Mouse (Mus musculus) kidney, embryonic 16.5 days (tissue): ENCODE measurements at regions not wholly inside any gene's neighbourhood (a gene's known extent, or its start where the extent isn't known, plus 50 kb on each side); places are given as distances from the start of the nearest gene placed in this dataset.
A peak's percentile ranks its signal among the peaks of the same experiment; 100 is the strongest.

Experiments
- ATAC-seq: fragments of 200-750 bp; cut with Nextera tagmentation; 2 replicates; pipeline ENCODE4 v1.8.0; 2017; ENCODE audit warnings: moderate TSS enrichment; ENCODE audit not compliant: low FRiP score, low TSS enrichment
- H3K27ac ChIP-seq: fragments of 300-500 bp; sonication (generic); 2 replicates; pipeline ENCODE4 v1.5.1; 2014; ENCODE audit warnings: low read length
- H3K27me3 ChIP-seq: fragments of 300-500 bp; sonication (generic); 2 replicates; pipeline ENCODE4 v1.6.1; 2014; ENCODE audit warnings: low read length, control low read depth, mixed read lengths; ENCODE audit not compliant: insufficient read depth
- H3K36me3 ChIP-seq: fragments of 300-500 bp; sonication (generic); 2 replicates; pipeline ENCODE4 v1.6.1; 2014; ENCODE audit warnings: low read length, control low read depth, mixed read lengths; ENCODE audit not compliant: insufficient read depth
- H3K4me1 ChIP-seq: fragments of 300-500 bp; sonication (generic); 2 replicates; pipeline ENCODE4 v1.6.1; 2014; ENCODE audit warnings: low read length, control low read depth, mixed read lengths; ENCODE audit not compliant: insufficient read depth
- H3K4me2 ChIP-seq: fragments of 300-500 bp; sonication (generic); replicated peaks from 2 replicates; pipeline ENCODE4 v1.6.1; 2014; ENCODE audit warnings: low read depth, low read length
- H3K4me3 ChIP-seq: fragments of 300-500 bp; sonication (generic); 2 replicates; pipeline ENCODE4 v1.5.1; 2014; ENCODE audit warnings: mild to moderate bottlenecking, low read length
- H3K9ac ChIP-seq: fragments of 300-500 bp; sonication (generic); replicated peaks from 2 replicates; pipeline ENCODE4 v1.6.1; 2014; ENCODE audit warnings: low read length
- H3K9me3 ChIP-seq: fragments of 300-500 bp; sonication (generic); 2 replicates; pipeline ENCODE4 v1.6.1; 2016; ENCODE audit warnings: low read length, control low read depth
- WGBS: fragments of 180-500 bp; shearing (Covaris S2); extraction: QIAGEN DNeasy Blood & Tissue Kit; methylation state at CpG from one replicate; pipeline ENCODE4 v1.1.7; 2014; 5-methylcytosine and 5-hydroxymethylcytosine counted together

DNA sequence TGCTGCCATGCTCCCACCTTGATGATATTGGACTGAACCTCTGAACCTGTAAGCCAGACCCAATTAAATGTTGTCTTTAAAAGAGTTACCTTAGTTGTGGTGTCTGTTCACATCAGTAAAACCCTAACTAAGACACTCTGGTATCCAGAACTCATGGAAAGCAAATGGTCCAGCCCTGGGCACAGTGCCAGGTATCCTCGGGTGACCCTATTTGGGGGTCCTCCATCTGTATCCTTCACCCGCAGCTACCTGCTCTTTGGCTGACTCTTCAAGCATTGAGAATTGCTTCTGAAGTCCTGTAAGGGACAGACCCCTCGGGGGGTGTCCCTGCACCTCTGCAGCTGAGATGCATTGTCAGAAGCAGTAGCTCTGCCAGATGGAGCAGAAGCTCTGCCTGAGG, 102.4 kb downstream of the Gadd45g start:
- ATAC-seq = no peak
- Histone ChIP-seq H3K4me3 (no peak overlapping the region), H3K4me1 (peaks cover 20% of the 10 kb centered on the region; the same call in 1 of the 2 replicates), H3K36me3 (no peaks in the 10 kb centered on the region), H3K9ac (no peak overlapping the region), H3K27me3 (no peaks in the 10 kb centered on the region), H3K27ac (no peak overlapping the region), H3K4me2 (no peak overlapping the region), H3K9me3 (no peaks in the 10 kb centered on the region)
- WGBS = 78% methylated on average over 3 of the region's 3 CpGs

DNA sequence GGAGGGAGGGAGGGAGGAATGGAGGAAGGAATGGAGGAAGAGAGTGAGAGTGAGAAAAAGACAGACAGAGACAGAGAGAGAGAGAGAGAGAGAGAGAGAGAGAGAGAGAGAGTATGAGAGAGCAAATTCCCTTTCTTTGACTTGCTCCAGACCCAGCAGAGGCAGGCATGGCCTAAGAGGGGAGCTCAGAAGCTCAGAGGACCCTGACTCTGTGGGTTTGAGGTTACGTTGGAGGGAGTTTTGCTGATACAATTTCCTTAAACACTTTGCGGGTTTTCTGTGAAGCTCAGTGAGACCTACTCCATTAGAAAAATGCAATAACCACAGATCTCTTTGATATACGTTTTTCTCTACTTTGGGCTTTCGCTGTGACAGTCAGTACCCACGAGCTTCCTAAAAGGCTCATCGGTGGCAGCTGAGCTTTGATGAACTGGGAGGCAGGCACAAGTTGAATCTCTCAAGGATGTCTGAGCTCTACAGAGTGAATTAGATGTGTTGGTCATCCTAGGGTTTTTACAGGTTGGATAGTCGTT, 105.1 kb downstream of the Gadd45g start:
- H3K4me1 ChIP-seq = peaks cover 12% of the 10 kb centered on the region
- H3K36me3 ChIP-seq = no peaks in the 10 kb centered on the region
- no peak overlapping the region for H3K27ac ChIP-seq
- H3K4me2 ChIP-seq = no peak overlapping the region
- no peaks in the 10 kb centered on the region for H3K9me3 ChIP-seq
- no peaks in the 10 kb centered on the region for H3K27me3 ChIP-seq
- no peak overlapping the region for H3K4me3 ChIP-seq
- no peak for ATAC-seq
- no peak overlapping the region for H3K9ac ChIP-seq
- 86% methylated on average over 7 of the region's 7 CpGs for WGBS

- Histone ChIP-seq H3K4me2 (no peak overlapping the region), H3K36me3 (no peaks in the 10 kb centered on the region), H3K9ac (no peak overlapping the region), H3K4me3 (no peak overlapping the region), H3K27me3 (no peaks in the 10 kb centered on the region), H3K9me3 (no peaks in the 10 kb centered on the region), H3K4me1 (peaks cover 12% of the 10 kb centered on the region), H3K27ac (no peak overlapping the region)
- 30% methylated on average over 4 of the region's 4 CpGs for WGBS
- ATAC-seq = peak; percentile 33; the same call in 1 of the 2 replicates
Measured at GRCm38 (mm10) chr13:51953084-51953483, 106.6 kb downstream of the Gadd45g start.

GRCm38 (mm10) chr13:51953569-51953968, 107.1 kb downstream of the Gadd45g start:
- Histone ChIP-seq H3K9ac (no peak overlapping the region), H3K27ac (no peak overlapping the region), H3K27me3 (no peaks in the 10 kb centered on the region), H3K9me3 (no peaks in the 10 kb centered on the region), H3K4me1 (peaks cover 12% of the 10 kb centered on the region), H3K36me3 (no peaks in the 10 kb centered on the region), H3K4me3 (no peak overlapping the region), H3K4me2 (no peak overlapping the region)
- ATAC-seq = 0 out of 2 replicates have a peak, but pooled peaks have one; percentile 14
- WGBS = 27% methylated on average over 8 of the region's 8 CpGs

DNA sequence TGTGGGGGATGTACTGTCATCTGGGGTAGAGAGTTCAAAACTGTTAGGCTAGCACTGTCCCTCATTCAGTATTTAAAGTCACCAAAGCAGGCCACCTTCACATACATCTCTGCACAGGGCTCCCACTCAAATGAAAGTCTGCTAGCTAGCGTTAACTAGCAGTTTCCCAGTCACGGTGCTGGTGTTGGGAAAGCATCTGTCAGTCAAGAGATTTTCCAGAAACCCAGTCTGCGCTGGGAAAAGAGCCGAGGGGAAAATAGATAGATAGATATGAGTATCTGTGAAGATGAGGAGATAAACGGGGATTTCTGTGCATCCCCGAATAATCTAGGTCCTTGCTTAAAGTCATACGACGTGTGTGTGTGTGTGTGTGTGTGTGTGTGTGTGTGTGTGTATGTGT, 110.6 kb downstream of the Gadd45g start:
- no peaks in the 10 kb centered on the region for H3K36me3 ChIP-seq
- WGBS = 77% methylated on average over 8 of the region's 8 CpGs
- H3K9ac ChIP-seq = no peak overlapping the region
- H3K27ac ChIP-seq = no peak overlapping the region
- H3K4me3 ChIP-seq = no peak overlapping the region
- no peak for ATAC-seq
- H3K4me1 ChIP-seq = peaks cover 16% of the 10 kb centered on the region
- H3K27me3 ChIP-seq = no peaks in the 10 kb centered on the region
- no peak overlapping the region for H3K4me2 ChIP-seq
- H3K9me3 ChIP-seq = no peaks in the 10 kb centered on the region

DNA sequence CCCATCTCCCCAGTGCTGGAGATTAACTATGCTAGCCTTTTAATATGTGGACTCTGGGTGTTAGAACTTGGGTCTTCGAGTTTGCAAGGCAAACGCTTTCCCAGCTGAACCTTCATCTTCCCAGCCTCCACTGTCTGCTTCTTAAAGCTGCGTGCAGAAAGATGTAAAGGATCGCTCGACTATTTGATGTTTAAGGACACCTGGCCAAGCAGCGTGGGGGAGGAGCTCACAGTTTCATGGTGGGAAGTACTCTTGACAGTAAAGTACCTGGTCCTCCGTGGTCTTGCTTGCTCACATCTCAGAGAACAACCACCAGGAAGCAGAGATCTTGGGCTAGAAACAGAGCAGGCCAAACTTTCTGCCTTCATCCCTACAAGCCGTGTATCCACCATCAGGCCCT, 113.1 kb downstream of the Gadd45g start:
- Histone ChIP-seq H3K27ac (no peak overlapping the region), H3K27me3 (no peaks in the 10 kb centered on the region), H3K4me1 (peaks cover 27% of the 10 kb centered on the region), H3K4me3 (no peak overlapping the region), H3K9ac (no peak overlapping the region), H3K36me3 (no peaks in the 10 kb centered on the region), H3K9me3 (no peaks in the 10 kb centered on the region), H3K4me2 (no peak overlapping the region)
- ATAC-seq = no peak
- 83% methylated on average over 8 of the region's 8 CpGs for WGBS

DNA sequence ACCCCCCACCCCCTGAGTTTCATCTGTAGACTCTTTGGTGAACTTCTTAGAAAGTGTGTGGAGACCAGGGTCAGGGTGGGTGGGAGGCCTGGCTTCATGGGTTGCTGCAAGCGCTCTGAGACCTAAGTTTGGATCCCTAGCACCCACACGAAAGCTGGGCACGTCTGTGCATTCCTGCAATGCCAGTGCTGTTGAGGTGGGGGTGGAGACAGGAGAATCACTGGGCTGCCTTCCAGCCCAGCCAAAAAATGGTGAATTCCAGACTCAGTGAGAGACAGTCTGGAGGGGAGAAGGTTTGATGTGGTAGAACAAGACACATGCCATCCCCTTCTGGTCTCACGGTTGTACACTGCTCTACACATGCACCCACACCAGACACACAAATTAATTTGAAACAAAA, 113.8 kb downstream of the Gadd45g start:
- 80% methylated on average over 4 of the region's 4 CpGs for WGBS
- peaks cover 33% of the 10 kb centered on the region for H3K4me1 ChIP-seq
- H3K27me3 ChIP-seq = no peaks in the 10 kb centered on the region
- H3K36me3 ChIP-seq = no peaks in the 10 kb centered on the region
- H3K9me3 ChIP-seq = no peaks in the 10 kb centered on the region
- H3K9ac ChIP-seq = no peak overlapping the region
- H3K4me3 ChIP-seq = no peak overlapping the region
- H3K27ac ChIP-seq = no peak overlapping the region
- no peak for ATAC-seq
- no peak overlapping the region for H3K4me2 ChIP-seq

DNA sequence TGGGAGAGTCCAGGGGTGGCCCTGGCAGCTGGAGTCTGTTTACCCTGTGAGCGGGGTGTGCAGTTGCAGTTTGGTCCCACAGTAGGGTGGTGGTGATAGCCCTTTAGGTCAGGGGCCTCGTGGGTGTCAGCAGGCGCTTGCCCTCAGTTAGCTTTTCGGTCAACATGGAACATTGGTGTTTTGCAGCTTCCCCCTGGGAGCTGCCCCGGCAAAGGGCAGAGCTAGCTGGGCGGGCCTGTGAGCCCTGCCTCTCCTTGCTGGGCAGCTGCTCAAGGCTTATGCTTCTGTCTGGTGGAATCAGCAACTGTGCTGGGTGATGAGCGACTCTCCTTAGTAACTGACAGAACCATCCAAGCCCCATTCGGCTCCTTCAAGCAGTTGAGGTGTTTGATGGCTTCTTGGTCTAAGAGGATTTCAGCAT, 115.7 kb downstream of the Gadd45g start:
- Histone ChIP-seq H3K9ac (no peak overlapping the region), H3K27me3 (no peaks in the 10 kb centered on the region), H3K4me1 (peaks cover 33% of the 10 kb centered on the region), H3K27ac (no peak overlapping the region), H3K36me3 (no peaks in the 10 kb centered on the region), H3K4me2 (no peak overlapping the region), H3K4me3 (no peak overlapping the region), H3K9me3 (no peaks in the 10 kb centered on the region)
- 33% methylated on average over 8 of the region's 8 CpGs for WGBS
- 0 out of 2 replicates have a peak, but pooled peaks have one; percentile 13 for ATAC-seq

GRCm38 (mm10) chr13:51962676-51963075, 116.2 kb downstream of the Gadd45g start:
- no peaks in the 10 kb centered on the region for H3K9me3 ChIP-seq
- no peak overlapping the region for H3K4me3 ChIP-seq
- no peaks in the 10 kb centered on the region for H3K27me3 ChIP-seq
- peaks cover 33% of the 10 kb centered on the region for H3K4me1 ChIP-seq
- 0 out of 2 replicates have a peak, but pooled peaks have one; percentile 18 for ATAC-seq
- 12% methylated on average over 5 of the region's 5 CpGs for WGBS
- no peak overlapping the region for H3K27ac ChIP-seq
- no peaks in the 10 kb centered on the region for H3K36me3 ChIP-seq
- H3K4me2 ChIP-seq = no peak overlapping the region
- H3K9ac ChIP-seq = no peak overlapping the region

GRCm38 (mm10) chr13:51963966-51964365, 117.5 kb downstream of the Gadd45g start:
- Histone ChIP-seq H3K9me3 (no peaks in the 10 kb centered on the region), H3K4me3 (no peak overlapping the region), H3K36me3 (no peaks in the 10 kb centered on the region), H3K27ac (peak overlapping the region; percentile 71), H3K4me1 (peaks cover 35% of the 10 kb centered on the region), H3K27me3 (no peaks in the 10 kb centered on the region), H3K4me2 (no peak overlapping the region), H3K9ac (no peak overlapping the region; the same call in 1 of the 2 replicates)
- ATAC-seq = no peak
- WGBS = 76% methylated on average over 6 of the region's 6 CpGs
